Mouse (Mus musculus) liver, embryonic 18 days (tissue): ENCODE data around the gene Csrp2. TPM values are rescaled to one million over a fixed set of nuclear protein-coding genes. Genes with fewer than 3 reads are reported as not detected.

Experiments
- polyA plus RNA-seq: library from polyadenylated mRNA; depleted of rRNA; stranded (reverse); fragments of >200 nt; gene quantifications from 2 replicates; pipeline ENCODE4 v1.2.3, GENCODE M21; 2012; rRNA removed

Gene Csrp2
- polyA plus RNA-seq, result 26.7 and 29.3 TPM in 2 replicates

DNA sequence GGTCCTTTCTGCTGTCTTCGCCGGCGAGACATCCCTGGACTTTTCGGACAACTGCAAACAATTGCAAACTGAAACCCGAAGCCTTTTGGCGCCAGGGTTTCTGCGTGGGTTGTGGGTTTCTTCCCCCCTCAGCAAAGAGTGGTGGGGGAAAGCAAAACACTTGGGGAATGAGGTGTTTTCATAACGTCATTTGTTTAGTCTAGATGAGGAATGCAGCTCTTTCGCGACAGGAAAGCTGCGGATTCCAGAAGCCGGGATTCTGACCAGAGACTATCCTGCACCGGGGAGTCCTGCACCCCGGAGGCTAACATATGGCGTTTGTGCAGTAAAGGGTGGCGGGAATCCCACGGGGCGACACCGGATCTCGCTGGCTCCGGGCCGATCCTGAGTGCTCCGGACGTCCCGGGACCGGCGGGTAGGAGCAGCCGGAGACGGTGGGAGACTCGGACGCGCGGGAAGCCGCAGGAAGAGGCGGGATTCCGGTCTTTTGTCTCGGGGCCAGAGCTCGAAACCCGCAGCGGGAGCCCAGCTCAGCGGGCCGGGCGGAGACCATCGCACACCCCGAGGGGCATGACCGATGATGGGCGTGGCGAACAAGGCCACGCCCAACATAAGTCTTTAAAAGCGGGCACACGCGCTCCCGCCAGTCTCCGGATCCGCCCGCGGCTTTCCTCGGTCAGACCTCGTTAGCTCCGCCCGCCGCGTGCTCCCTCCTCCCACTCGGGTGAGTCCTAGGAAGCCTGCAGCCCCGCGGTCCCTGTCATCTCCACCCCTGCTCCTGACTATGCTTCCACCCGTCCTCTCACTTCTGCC lies at the start of gene Csrp2:
Gene Csrp2, plus strand, starts transcription at position 259 of the 813 bp plus-strand sequence.

Other genes starting within 250 kb of the Csrp2 start
- 0.90 and 1.1 TPM in 2 replicates for gene E2f7, start 174.3 kb upstream of the Csrp2 start, polyA plus RNA-seq
- gene Zdhhc17, start 90.4 kb downstream of the Csrp2 start, polyA plus RNA-seq, result 5.9 and 6.3 TPM in 2 replicates
- 4.9 and 5.2 TPM in 2 replicates for gene Osbpl8, start 245.0 kb downstream of the Csrp2 start, polyA plus RNA-seq